Mouse (Mus musculus): ENCODE measurements at regions not wholly inside any gene's neighbourhood (a gene's known extent, or its start where the extent isn't known, plus 50 kb on each side); places are given as distances from the start of the nearest gene placed in this dataset.

GRCm38 (mm10) chr19:36681056-36681455, 55.4 kb downstream of the Ppp1r3c start:
- no peak for DNase-seq (ENCODE audit: low spot score in 2 of 2)

- no peak for DNase-seq (ENCODE audit: low spot score in 2 of 2)
These were observed 56.1 kb downstream of the Ppp1r3c start for GRCm38 (mm10) chr19:36680322-36680721.

- DNase-seq (ENCODE audit: low spot score in 2 of 2) = no peak
These were observed 57.2 kb downstream of the Ppp1r3c start for GRCm38 (mm10) chr19:36679028-36679820.

- no peak for DNase-seq (ENCODE audit: low spot score in 2 of 2)
These were observed 57.9 kb downstream of the Ppp1r3c start for GRCm38 (mm10) chr19:36678382-36679027.

GRCm38 (mm10) chr19:36677101-36678081, 59.1 kb downstream of the Ppp1r3c start:
- DNase-seq (ENCODE audit: low spot score in 2 of 2) = peak in 1 of 2 experiments; percentile 45

- no peak for DNase-seq (ENCODE audit: low spot score in 2 of 2)
These were observed 61.5 kb downstream of the Ppp1r3c start for GRCm38 (mm10) chr19:36674946-36675345.

GRCm38 (mm10) chr19:36670813-36671212, 65.6 kb downstream of the Ppp1r3c start:
- DNase-seq (ENCODE audit: low spot score in 2 of 2) = no peak

Data from layer of hippocampus, adult 18-20 months (tissue).